ENCODE assay signal across 19 mouse cellular contexts in genomic region chr16:11420311-11421080, GRCm38 (mm10).
A peak's percentile ranks its signal among the peaks of the same experiment; 100 is the strongest.
DNase-seq lines count a peak whose midpoint lies in the region; TF ChIP-seq lines count a peak whose summit lies in the region.
"Had no signal": no experiment of that assay in that cellular context is flagged by ENCODE, and none has a peak within 500 bp of the region (broad histone marks: within the 10 kb centered on the region; RNA-seq: fewer than 3 reads in every experiment).

No protein-coding gene starts in this region.

- 13% methylated on average over 12 of the region's 12 CpGs for WGBS in thymus, adult 2 months

- TF ChIP-seq CTCF in embryonic fibroblast, embryonic 13.5 days (IDR thresholded peaks at IDR 0.05; ENCODE audit: borderline replicate concordance, insufficient read depth, low read length): no peak
- TF ChIP-seq CTCF in thymus, adult 2 months (IDR thresholded peaks at IDR 0.05; ENCODE audit: borderline replicate concordance, control insufficient read depth, extremely low read depth, insufficient read depth, low read length, poor library complexity): no peak

- TF ChIP-seq POLR2A in embryonic fibroblast, embryonic 13.5 days (IDR thresholded peaks at IDR 0.05; ENCODE audit: low read depth, low read length): no peak
- TF ChIP-seq POLR2A in thymus, adult 2 months (IDR thresholded peaks at IDR 0.05; ENCODE audit: control insufficient read depth, extremely low read depth, insufficient read depth, low read length, poor library complexity): no peak

- no peaks in the 10 kb centered on the region for H3K36me3 ChIP-seq in thymus, adult 2 months (ENCODE audit: control insufficient read depth, insufficient read depth, low read length)

- DNase-seq in lung, postnatal 36 days: peak; percentile 29
- no peak for DNase-seq in lung, postnatal 25 days (ENCODE audit: low spot score)
- DNase-seq in thymus, adult 2 months: peak; percentile 40
- no peak for DNase-seq in left cerebral cortex, adult 18-20 months (ENCODE audit: low spot score in 2 of 2)
- DNase-seq in layer of hippocampus, postnatal 36 days: no peak
- no peak for DNase-seq in adrenal gland, postnatal 14 days
- DNase-seq: adrenal gland, adult 8-10 months; cerebellum, adult 9-11 months; embryo, embryonic 11 days; gastrocnemius, postnatal 14 days; kidney, postnatal 36 days; layer of hippocampus, adult 9-11 months; lung, adult 18-20 months had no signal

- peak overlapping the region; percentile 57 for H3K27ac ChIP-seq in embryonic fibroblast, embryonic 13.5 days (ENCODE audit: insufficient read depth, low read length)
- H3K27ac ChIP-seq in thymus, adult 2 months (ENCODE audit: control insufficient read depth, insufficient read depth, low read length): peak overlapping the region; percentile 15
- H3K27ac ChIP-seq: embryonic facial prominence, embryonic 15.5 days; forebrain, embryonic 13.5 days; hindbrain, embryonic 13.5 days; stomach, embryonic 15.5 days had no signal

- peaks cover 5% of the 10 kb centered on the region for H3K4me1 ChIP-seq in embryonic fibroblast, embryonic 13.5 days (ENCODE audit: control insufficient read depth, insufficient read depth, low read length)
- H3K4me1 ChIP-seq in thymus, adult 2 months (replicated peaks; ENCODE audit: control insufficient read depth, insufficient read depth, low read length): peaks cover 14% of the 10 kb centered on the region; the same call in 1 of the 2 replicates
- H3K4me1 ChIP-seq: embryonic facial prominence, embryonic 15.5 days; forebrain, embryonic 13.5 days; stomach, embryonic 15.5 days had no signal

- H3K27me3 ChIP-seq in thymus, adult 2 months (ENCODE audit: control insufficient read depth, insufficient read depth, low read length): no peaks in the 10 kb centered on the region
- H3K27me3 ChIP-seq: embryonic facial prominence, embryonic 15.5 days; forebrain, embryonic 13.5 days; hindbrain, embryonic 13.5 days; Patski; stomach, embryonic 15.5 days had no signal

- no peak overlapping the region for H3K4me3 ChIP-seq in embryonic fibroblast, embryonic 13.5 days (ENCODE audit: insufficient read depth, low read length)
- H3K4me3 ChIP-seq in thymus, adult 2 months (ENCODE audit: control insufficient read depth, insufficient read depth, low read length): no peak overlapping the region
- H3K4me3 ChIP-seq: embryonic facial prominence, embryonic 15.5 days; forebrain, embryonic 13.5 days; hindbrain, embryonic 13.5 days; stomach, embryonic 15.5 days had no signal

Comparison
In these comparisons a context has a peak if more than half of its experiments do, and no peak if none do; other contexts are left out.
1. DNase-seq: peak in lung, postnatal 36 days (single experiment) and thymus, adult 2 months (single experiment); none in lung, postnatal 25 days (single experiment), left cerebral cortex, adult 18-20 months (0 of 2), layer of hippocampus, postnatal 36 days (0 of 2) and adrenal gland, postnatal 14 days (single experiment).